Mouse (Mus musculus): ENCODE results near the gene Slbp. TPM values are rescaled to one million over a fixed set of nuclear protein-coding genes. Genes with fewer than 3 reads are reported as not detected.
A peak's percentile ranks its signal among the peaks of the same experiment; 100 is the strongest.

Slbp gene
- 10 to 100 TPM; 29.4 to 37.7 TPM for total RNA-seq (2021)
- 17.8 and 25.0 TPM in 2 replicates for polyA plus RNA-seq (2012; rRNA removed)
- long read RNA-seq, transcript Slbp-201 (8 exons, 1,906 nt): major isoform, 30 of 36 reads
- long read RNA-seq, partial matches to known transcripts: 1 of 36 reads
- long read RNA-seq, other reads (novel, unspliced or antisense): 4 of 36 reads

GRCm38 (mm10) chr5:33651921-33652782, at the start of gene Slbp:
Gene Slbp, minus strand, starts transcription at chr5:33652574.
- peak; percentile 97 for DNase-seq

DNA sequence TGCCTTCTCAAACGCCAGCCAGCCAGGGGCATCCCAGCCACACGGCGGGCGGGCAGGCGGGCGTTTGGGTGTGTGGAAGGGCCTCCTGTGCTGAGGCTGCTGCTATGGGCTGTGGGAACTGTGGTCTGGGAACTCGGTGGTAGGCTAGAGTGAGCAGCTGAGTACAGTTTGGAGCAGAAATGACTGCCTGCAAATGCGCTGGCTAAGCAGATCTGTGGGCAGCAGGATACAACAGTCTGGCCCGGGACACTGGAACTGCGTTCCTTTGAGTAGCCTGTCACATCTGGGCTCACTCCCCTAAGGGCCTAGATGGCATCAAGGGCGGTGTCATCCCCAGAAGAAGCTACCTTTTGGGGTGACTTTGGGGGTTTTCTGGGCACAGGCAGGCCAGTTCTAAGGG, 49.5 kb upstream of the Slbp start:
- no peak for DNase-seq

DNA sequence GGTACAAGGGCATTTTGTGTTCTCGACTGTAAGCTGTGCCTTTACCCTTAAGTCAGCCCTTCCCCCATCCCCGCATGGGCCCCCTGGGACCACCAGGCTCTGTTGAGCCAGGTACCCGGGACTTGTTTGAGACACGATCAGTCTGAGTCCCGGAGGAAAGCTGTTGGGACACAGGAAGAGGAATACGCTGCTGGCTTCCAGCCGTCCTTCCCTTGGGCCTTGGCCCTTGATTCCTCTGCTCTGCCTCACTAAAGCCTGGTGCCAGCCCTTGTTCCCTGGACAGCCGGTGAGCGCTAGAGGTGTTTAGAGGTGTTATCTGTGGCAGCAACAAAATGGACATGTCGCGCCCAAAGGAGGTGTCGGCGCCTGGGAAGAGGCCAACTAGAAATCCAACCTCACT, 47.6 kb upstream of the Slbp start:
- no peak for DNase-seq

GRCm38 (mm10) chr5:33698669-33699068, 46.3 kb upstream of the Slbp start:
- no peak for DNase-seq

GRCm38 (mm10) chr5:33697947-33698512, 45.7 kb upstream of the Slbp start:
- no peak for DNase-seq

GRCm38 (mm10) chr5:33697534-33697933, 45.2 kb upstream of the Slbp start:
- DNase-seq: no peak

DNA sequence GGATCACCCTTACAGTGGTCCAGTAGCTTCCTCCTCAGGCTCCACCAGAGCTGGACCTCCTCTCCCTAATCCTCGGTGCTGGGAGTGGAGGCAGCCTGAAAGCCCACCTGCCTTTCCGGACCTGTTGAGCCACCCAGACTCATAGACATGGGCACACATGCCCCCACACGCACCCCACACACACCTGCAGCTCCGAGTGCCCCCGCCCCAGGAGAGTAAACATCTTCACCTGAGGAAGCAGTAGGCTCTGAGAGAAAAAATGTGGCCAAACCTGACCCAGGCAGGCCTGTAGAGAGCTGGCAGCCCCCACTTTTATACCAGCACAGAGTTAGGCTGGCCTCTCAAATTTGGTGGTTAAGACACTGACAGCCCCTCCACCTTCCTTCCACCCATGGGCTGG, 44.1 kb upstream of the Slbp start:
- no peak for DNase-seq

DNA sequence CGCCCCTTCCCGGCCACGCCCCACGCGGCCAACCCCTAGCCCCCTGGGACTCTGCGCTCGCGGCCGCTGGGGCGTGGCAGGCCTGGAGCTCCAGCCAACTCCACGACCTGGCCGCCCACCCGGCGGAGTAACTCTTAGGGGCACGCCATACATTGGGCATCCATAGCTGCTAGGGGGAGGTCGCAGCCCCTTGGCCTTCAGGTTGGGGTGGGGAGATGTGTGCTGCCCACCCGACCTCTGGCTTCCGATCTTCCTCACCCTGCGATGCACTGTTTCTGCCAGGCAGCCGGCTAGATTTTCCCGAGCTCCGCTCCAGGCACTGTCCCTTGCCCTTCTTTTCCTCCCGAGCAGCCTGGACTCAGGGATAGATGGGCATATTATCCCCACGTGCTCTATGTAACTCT, 43.3 kb upstream of the Slbp start:
- DNase-seq: no peak

- peak; percentile 28 for DNase-seq
Observed at GRCm38 (mm10) chr5:33694848-33695717, 42.7 kb upstream of the Slbp start.

GRCm38 (mm10) chr5:33694461-33694847, 42.1 kb upstream of the Slbp start:
- no peak for DNase-seq

DNA sequence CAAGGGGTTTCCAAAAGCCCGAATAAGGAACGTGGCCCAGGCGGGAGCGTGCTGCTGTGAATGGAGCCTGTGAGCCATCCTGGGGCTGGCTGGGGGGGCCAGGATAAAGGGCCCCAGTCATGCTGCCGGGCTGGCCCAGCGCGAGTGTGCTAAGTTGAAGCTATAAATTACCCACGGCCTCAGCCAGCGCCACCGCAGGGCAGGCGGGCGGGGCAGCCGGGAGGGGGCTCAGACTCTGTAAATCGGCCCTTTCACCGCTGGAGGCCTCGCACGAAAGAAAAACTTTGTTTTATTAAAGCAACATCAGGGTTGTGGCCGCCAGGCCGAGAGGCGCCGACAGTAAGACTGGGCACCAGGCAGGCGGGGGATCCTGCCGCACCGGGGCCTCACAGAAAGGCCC, 40.0 kb upstream of the Slbp start:
- DNase-seq: peak; percentile 21

DNA sequence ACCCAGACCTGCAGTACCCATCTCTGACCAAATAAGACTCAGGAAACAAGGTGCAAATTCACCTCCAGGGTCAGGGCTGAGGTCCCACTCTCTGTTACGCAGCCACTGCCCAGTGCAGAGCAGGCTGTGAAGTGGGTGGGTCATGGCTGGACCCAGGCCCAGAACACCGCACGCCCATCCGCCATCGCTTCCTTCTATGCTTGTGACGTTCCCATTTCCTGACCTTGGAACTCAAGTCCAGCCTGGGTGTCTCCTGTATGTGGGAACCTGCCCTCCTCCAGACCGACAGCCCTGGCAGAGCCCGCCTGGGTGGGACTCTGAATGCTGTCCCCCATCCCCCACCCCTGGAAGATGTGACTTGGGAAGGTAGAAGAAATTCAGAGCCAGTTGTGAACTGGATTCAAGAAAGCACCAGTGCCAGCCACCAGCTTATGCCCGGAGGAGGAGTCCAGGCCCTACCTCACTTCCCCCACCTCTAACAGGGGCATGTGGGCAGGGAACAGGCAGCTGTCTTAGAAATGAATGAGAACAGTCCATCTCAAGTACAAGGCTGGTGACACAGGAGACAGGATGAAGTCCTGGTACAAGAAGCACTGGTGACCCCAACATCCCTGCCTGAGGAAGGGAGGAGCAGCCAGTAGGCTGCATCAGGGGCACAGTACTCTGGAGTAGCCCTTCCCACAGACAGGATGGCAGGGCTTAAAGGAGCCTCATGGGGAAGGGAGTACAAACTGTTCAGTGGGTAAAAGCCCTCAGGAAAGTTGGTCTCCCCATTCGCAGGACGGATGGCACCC, 37.7 kb upstream of the Slbp start:
- DNase-seq: peak; percentile 18

GRCm38 (mm10) chr5:33689221-33689844, 37.0 kb upstream of the Slbp start:
- no peak for DNase-seq

DNA sequence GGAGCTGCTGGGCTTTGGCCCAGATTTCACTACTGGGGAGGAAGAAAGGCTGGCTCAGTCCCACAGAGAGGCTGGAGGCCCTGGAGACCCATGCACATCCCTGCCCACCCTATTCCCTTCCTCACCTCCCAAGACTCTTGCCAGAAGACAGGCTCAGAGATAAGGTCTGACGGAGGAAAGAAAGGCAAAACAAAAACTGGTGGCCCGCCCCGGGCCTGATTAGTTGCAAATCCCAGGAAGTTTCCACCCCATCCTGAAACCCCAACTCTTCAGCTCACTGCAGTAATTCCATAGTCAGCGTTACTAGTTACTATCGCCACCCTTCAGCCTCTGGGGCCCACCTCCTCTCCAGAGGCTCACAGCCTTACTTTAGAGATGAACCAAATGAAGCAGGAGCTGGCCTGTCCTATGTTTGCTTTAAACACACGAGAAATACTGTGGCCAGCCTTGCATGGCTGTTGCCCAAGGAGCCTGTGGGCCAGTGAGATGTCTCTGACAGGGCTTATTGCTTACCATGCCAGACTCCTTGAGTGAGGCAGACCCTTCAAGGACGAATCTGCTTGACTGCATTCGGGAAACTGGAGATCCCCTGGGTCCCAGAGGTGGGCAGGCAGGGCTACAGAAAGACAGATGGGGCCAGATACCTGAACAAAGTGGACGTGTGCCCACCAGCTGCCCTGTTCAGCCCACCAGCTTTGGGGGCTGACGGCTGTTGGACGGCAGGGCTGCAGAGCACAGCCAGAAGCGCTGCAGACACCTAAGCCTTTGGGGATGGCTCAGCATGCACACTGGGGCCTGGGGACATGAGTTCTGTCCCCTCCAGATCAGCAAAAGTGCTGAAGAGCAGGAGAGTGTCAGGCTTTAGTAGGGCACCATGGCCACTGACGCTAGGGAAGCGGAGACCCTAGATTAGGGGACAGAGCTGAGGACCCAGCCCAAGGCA, 36.2 kb upstream of the Slbp start:
- DNase-seq: no peak

- no peak for DNase-seq
Observed at GRCm38 (mm10) chr5:33687142-33687541, 34.8 kb upstream of the Slbp start.

GRCm38 (mm10) chr5:33684932-33685331, 32.6 kb upstream of the Slbp start:
- DNase-seq: no peak

DNA sequence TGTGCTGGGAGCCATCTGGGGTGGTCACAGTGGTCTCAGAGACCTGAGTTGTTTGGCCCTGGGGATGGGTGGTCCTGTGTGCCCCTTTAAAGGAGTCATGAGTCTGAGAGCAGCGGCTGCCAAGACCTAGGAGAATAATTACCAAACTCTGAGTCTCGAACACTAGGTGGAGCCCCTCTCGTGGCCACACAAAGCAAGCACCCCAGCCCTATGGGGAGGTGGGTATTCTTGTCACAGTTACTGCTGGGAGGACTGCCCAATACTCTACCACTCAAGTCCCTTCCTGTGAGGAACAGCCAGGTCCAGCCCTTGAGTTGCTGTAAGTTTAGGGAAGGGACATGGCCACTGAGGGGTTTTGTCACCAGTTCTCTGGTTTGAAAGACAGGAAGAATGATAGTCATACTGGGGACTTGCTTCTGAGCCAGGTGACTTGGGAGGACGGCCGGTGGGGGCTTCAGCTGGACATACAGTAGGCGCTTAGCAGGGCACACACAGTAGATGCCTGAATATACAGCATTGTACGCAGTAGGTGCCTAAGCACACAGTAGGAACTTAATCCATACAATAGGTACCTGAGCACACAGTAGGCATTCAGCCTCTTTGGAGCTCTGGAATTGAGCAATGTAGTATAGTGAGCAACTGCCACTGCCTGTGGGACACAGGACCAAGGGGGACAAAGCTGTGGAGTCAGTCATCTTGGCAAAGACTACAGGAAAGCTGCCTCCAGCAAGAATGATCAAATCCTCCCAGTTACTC, 31.7 kb upstream of the Slbp start:
- DNase-seq: peak; percentile 27

GRCm38 (mm10) chr5:33682963-33683362, 30.6 kb upstream of the Slbp start:
- DNase-seq: no peak
